Mouse (Mus musculus) CH12.LX (cell line): ENCODE measurements around the gene Setd5. TPM values are rescaled to one million over a fixed set of nuclear protein-coding genes. Genes with fewer than 3 reads are reported as not detected.

ENCODE experiments used
- DNase-seq: peaks from one replicate; pipeline ENCODE4 v3.0.0-alpha.2; 2013; ENCODE audit errors: extremely low read depth
- H3K27ac ChIP-seq: 2 replicates; pipeline ENCODE4 v1.5.1; 2012; ENCODE audit warnings: low read depth, mild to moderate bottlenecking, control low read depth, moderate library complexity; ENCODE audit not compliant: insufficient read depth
- H3K27me3 ChIP-seq: replicated peaks from 2 replicates; pipeline ENCODE3; 2012; ENCODE audit warnings: inconsistent platforms
- H3K36me3 ChIP-seq, 2 experiments: replicated peaks in 1 of 2; 2 replicates each; pipeline versions ENCODE3 to v1.6.1; 2012; ENCODE audit warnings: inconsistent platforms in 1 of 2, low read length in 1 of 2, mild to moderate bottlenecking in 1 of 2, mixed read lengths in 1 of 2, moderate library complexity in 1 of 2; ENCODE audit not compliant: control insufficient read depth in 1 of 2, insufficient read depth in 1 of 2
- H3K4me1 ChIP-seq, 2 experiments: 2 replicates each; pipeline ENCODE4 v1.6.1; 2012; ENCODE audit warnings: inconsistent platforms in 1 of 2, moderate library complexity in 1 of 2; ENCODE audit not compliant: insufficient read depth in 2 of 2, control insufficient read depth in 1 of 2
- H3K4me2 ChIP-seq: 2 replicates; pipeline ENCODE4 v1.6.1; 2012; ENCODE audit warnings: low read depth, mild to moderate bottlenecking, control low read depth; ENCODE audit not compliant: poor library complexity, insufficient read depth, severe bottlenecking
- H3K4me3 ChIP-seq, 3 experiments: fragments of 150-350 bp in 1 of 3; sonication (generic) in 1 of 3; replicated peaks in 1 of 3; 2 replicates each; pipeline versions ENCODE3 to v1.5.1; 2011 to 2012; ENCODE audit warnings: low read depth in 2 of 3, low read length in 2 of 3, mild to moderate bottlenecking in 2 of 3, moderate library complexity in 2 of 3, control low read depth in 1 of 3, improper control_type of control experiment in 1 of 3, inconsistent platforms in 1 of 3, mixed read lengths in 1 of 3; ENCODE audit not compliant: poor library complexity in 1 of 3
- H3K79me2 ChIP-seq: replicated peaks from 2 replicates; pipeline ENCODE4 v1.6.1; 2012; ENCODE audit warnings: mild to moderate bottlenecking, moderate library complexity; ENCODE audit not compliant: control insufficient read depth, poor library complexity, insufficient read depth, severe bottlenecking; ENCODE audit errors: extremely low read depth
- H3K9ac ChIP-seq: 2 replicates; pipeline ENCODE4 v1.6.1; 2012; ENCODE audit warnings: low read depth, mild to moderate bottlenecking, control low read depth, moderate library complexity; ENCODE audit not compliant: insufficient read depth
- H3K9me3 ChIP-seq: replicated peaks from 2 replicates; pipeline ENCODE3; 2012; ENCODE audit warnings: low read length, inconsistent platforms, mixed read lengths
- BHLHE40 ChIP-seq: IDR thresholded peaks from 2 replicates; pipeline ENCODE4 v1.6.1; 2011; ENCODE audit warnings: mild to moderate bottlenecking, low read depth, low read length, improper control_type of control experiment
- CHD1 ChIP-seq: IDR thresholded peaks from 2 replicates; pipeline ENCODE4 v1.6.1; 2012; ENCODE audit warnings: low read depth, low read length, improper control_type of control experiment, inconsistent platforms
- CHD2 ChIP-seq: IDR thresholded peaks from 2 replicates; pipeline ENCODE4 v1.6.1; 2011; ENCODE audit warnings: low read length, improper control_type of control experiment
- CTCF ChIP-seq, 2 experiments: IDR thresholded peaks in 1 of 2; conservative IDR thresholded peaks in 1 of 2; 2 replicates each; pipeline ENCODE4 v1.5.1; 2011 to 2012; ENCODE audit warnings: low read depth in 2 of 2, low read length in 2 of 2, improper control_type of control experiment in 1 of 2, inconsistent platforms in 1 of 2, mild to moderate bottlenecking in 1 of 2, moderate library complexity in 1 of 2
- E2F4 ChIP-seq: IDR thresholded peaks from 2 replicates; pipeline ENCODE4 v1.6.1; 2011; ENCODE audit warnings: low read depth, low read length, improper control_type of control experiment; ENCODE audit not compliant: insufficient replicate concordance
- ELF1 ChIP-seq: IDR thresholded peaks from 2 replicates; pipeline ENCODE4 v1.6.1; 2014; ENCODE audit warnings: low read depth, mild to moderate bottlenecking, inconsistent platforms, low read length, improper control_type of control experiment
- EP300 ChIP-seq: IDR thresholded peaks from 2 replicates; pipeline ENCODE4 v1.6.1; 2011; ENCODE audit warnings: low read length, improper control_type of control experiment
- ETS1 ChIP-seq: conservative IDR thresholded peaks from 2 replicates; pipeline ENCODE4 v1.6.1; 2012; ENCODE audit warnings: low read depth, mild to moderate bottlenecking, inconsistent platforms, low read length, improper control_type of control experiment, moderate library complexity
- JUN ChIP-seq: IDR thresholded peaks from 2 replicates; pipeline ENCODE4 v1.6.1; 2011; ENCODE audit warnings: low read depth, mild to moderate bottlenecking, low read length, improper control_type of control experiment, moderate library complexity; ENCODE audit not compliant: insufficient read depth
- KAT2A ChIP-seq: IDR thresholded peaks from 2 replicates; pipeline ENCODE4 v1.6.1; 2012; ENCODE audit warnings: low read length, improper control_type of control experiment, inconsistent platforms; ENCODE audit not compliant: insufficient replicate concordance
- MAZ ChIP-seq: IDR thresholded peaks from 2 replicates; pipeline ENCODE4 v1.6.1; 2012; ENCODE audit warnings: low read depth, mild to moderate bottlenecking, inconsistent platforms, low read length, improper control_type of control experiment, moderate library complexity
- MEF2A ChIP-seq: IDR thresholded peaks from 2 replicates; pipeline ENCODE4 v1.6.1; 2014; ENCODE audit warnings: low read depth, mild to moderate bottlenecking, inconsistent platforms, low read length, improper control_type of control experiment, borderline replicate concordance
- MYC ChIP-seq: IDR thresholded peaks from 2 replicates; pipeline ENCODE4 v1.6.1; 2011; ENCODE audit warnings: low read depth, mild to moderate bottlenecking, improper control_type of control experiment, low read length
- NRF1 ChIP-seq: IDR thresholded peaks from 2 replicates; pipeline ENCODE4 v1.6.1; 2014; ENCODE audit warnings: low read depth, mild to moderate bottlenecking, inconsistent platforms, low read length, improper control_type of control experiment, moderate library complexity
- PAX5 ChIP-seq: IDR thresholded peaks from 2 replicates; pipeline ENCODE4 v1.6.1; 2012; ENCODE audit warnings: low read length, inconsistent platforms, mixed read lengths
- POLR2AphosphoS2 ChIP-seq: IDR thresholded peaks from 2 replicates; pipeline ENCODE4 v1.6.1; 2011; ENCODE audit warnings: low read depth, low read length, improper control_type of control experiment
- RCOR1 ChIP-seq: conservative IDR thresholded peaks from 2 replicates; pipeline ENCODE4 v1.6.1; 2012; ENCODE audit warnings: low read depth, mild to moderate bottlenecking, inconsistent platforms, low read length, improper control_type of control experiment
- SMC3 ChIP-seq: IDR thresholded peaks from 2 replicates; pipeline ENCODE4 v1.6.1; 2011; ENCODE audit warnings: low read depth, low read length, improper control_type of control experiment
- TBP ChIP-seq: conservative IDR thresholded peaks from 2 replicates; pipeline ENCODE4 v1.6.1; 2011; ENCODE audit warnings: low read depth, low read length, improper control_type of control experiment
- TCF12 ChIP-seq: IDR thresholded peaks from 2 replicates; pipeline ENCODE4 v1.6.1; 2014; ENCODE audit warnings: low read depth, mild to moderate bottlenecking, inconsistent platforms, low read length, improper control_type of control experiment
- UBTF ChIP-seq: IDR thresholded peaks from 2 replicates; pipeline ENCODE4 v1.6.1; 2012; ENCODE audit warnings: low read depth, mild to moderate bottlenecking, inconsistent platforms, low read length, improper control_type of control experiment, moderate library complexity
- ZC3H11A ChIP-seq: IDR thresholded peaks from 2 replicates; pipeline ENCODE4 v1.6.1; 2012; ENCODE audit warnings: low read depth, mild to moderate bottlenecking, inconsistent platforms, low read length, improper control_type of control experiment
- ZKSCAN1 ChIP-seq: IDR thresholded peaks from 2 replicates; pipeline ENCODE4 v1.6.1; 2012; ENCODE audit warnings: low read depth, inconsistent platforms, low read length, improper control_type of control experiment, borderline replicate concordance
- ZNF384 ChIP-seq: IDR thresholded peaks from 2 replicates; pipeline ENCODE4 v1.6.1; 2012; ENCODE audit warnings: low read depth, low read length, improper control_type of control experiment, inconsistent platforms
- dilution Hi-C: fragments of 300-500 bp; cut with MboI; formaldehyde crosslinking; loops from 2 replicates; pipeline ENCODE4 v1.14.3; 2020; ENCODE audit warnings: low sequenced_read_pairs; ENCODE audit not compliant: extremely low pct_unique_long_range_greater_than_20kb, extremely low pct_ligation_motif_present
- in situ Hi-C: fragments of 300-500 bp; cut with MboI; formaldehyde crosslinking; loops from 3 replicates; pipeline ENCODE4 v1.14.3; 2019; ENCODE audit warnings: low sequenced_read_pairs, low pct_ligation_motif_present, low pct_unique_long_range_greater_than_20kb, mixed read lengths
- polyA plus RNA-seq: library from polyadenylated mRNA; unstranded; fragments of >175 nt; gene quantifications from 2 replicates; pipeline ENCODE4 v1.2.1, GENCODE M21; 2012; ENCODE audit warnings: low read depth; ENCODE audit not compliant: insufficient read length
- total RNA-seq, 2 experiments: library from RNA; depleted of rRNA; stranded (reverse); fragments of 300-350 nt in 1 of 2; fragments of >200 nt in 1 of 2; gene quantifications; 2 replicates each; pipeline ENCODE4 v1.2.3; 2012 to 2014

Setd5 gene
- total and polyA plus RNA-seq, 3 experiments: 56.8 to 80.4 (median 67.4) TPM

DNA sequence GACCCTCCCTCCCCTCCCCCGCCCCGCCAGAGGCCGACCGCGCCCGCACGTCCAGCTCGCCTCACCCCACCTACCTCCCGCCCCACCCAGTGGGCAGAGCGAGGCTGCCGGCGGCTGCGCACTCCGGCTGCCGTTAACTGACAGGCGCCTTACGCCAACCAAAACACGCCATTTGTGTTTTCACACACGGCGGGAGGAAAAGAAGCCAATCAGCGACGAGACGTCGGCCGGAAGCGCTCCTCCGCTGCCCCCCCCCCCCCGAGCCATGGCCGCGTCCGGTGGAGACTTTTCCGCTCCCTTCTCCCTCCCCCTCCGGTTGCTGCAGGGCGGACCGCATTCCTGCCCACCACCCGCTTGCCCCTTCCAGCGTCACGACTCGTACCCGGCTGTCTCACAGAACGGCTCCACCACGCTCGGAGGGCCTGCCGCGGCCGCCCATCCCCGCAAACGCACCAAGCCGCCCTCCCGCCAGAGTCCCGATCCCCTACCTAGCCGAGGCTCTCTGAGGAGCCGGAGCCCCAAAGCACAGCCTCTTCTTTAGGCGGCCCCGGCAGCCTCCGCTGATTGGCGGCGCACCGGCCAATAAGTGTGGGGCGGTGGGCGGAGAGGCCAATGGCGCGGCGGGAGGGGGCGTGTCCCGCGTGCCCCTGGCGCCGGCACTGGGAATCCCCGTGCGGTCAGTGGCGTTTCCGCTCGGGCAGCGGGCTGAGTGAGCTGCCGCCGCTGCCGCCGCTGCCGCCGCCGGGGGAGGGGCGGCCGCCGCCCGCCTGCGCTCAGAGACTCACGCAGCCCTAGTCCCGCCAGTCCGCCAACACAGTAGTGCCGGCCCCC, at the start of gene Setd5 (continued):
- no peak for TF ChIP-seq SMC3

DNA sequence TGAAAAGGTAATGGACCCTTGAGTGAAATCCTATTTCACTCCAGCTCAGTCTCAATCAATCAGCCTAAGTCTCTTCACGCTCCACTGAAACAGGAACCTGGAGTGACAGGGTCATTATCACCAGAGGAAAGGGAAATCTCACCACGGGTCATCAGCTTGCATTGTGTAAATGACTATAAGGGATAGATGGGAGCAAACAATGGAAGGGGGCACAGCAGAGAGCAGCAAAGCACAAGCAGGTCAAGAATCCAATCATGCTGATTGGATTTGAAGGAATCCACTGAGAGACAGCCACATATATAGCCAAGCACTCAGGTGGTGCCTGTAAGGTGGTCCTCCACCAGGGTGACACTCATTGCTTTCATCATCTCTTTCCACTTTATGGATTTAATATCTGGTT, 49.7 kb upstream of the Setd5 start:
- in situ Hi-C loops (no loop called here), dilution Hi-C loops (no loop called here)
- no peaks in the 10 kb centered on the region for H3K36me3 ChIP-seq
- peaks cover 1% of the 10 kb centered on the region for H3K27me3 ChIP-seq
- TF ChIP-seq TBP (no peak), E2F4 (no peak), MEF2A (no peak), CTCF (conservative IDR thresholded peaks at IDR 0.05 in 1 of 2, IDR thresholded peaks at IDR 0.05 in 1 of 2; ENCODE audit: low read depth in 2 of 2, low read length in 2 of 2) (no peak), ETS1 (no peak), UBTF (no peak), PAX5 (no peak), BHLHE40 (no peak), ZNF384 (no peak), CHD2 (no peak), KAT2A (no peak), CHD1 (no peak), JUN (no peak), ZKSCAN1 (no peak), RCOR1 (no peak)
- no peaks in the 10 kb centered on the region for H3K4me1 ChIP-seq
- H3K79me2 ChIP-seq: no peaks in the 10 kb centered on the region
- no peak overlapping the region for H3K4me2 ChIP-seq
- no peaks in the 10 kb centered on the region for H3K9me3 ChIP-seq
- no peak overlapping the region for H3K4me3 ChIP-seq
- H3K9ac ChIP-seq: no peak overlapping the region
- DNase-seq: no peak
- no peak overlapping the region for H3K27ac ChIP-seq

GRCm38 (mm10) chr6:113029006-113029405, 48.2 kb upstream of the Setd5 start:
- TF ChIP-seq MAZ: no peak
- no peak for TF ChIP-seq KAT2A
- TF ChIP-seq NRF1: no peak
- TF ChIP-seq MYC: no peak
- no peak for TF ChIP-seq ELF1
- TF ChIP-seq EP300: no peak
- no peak for TF ChIP-seq POLR2AphosphoS2
- no peak for TF ChIP-seq ZKSCAN1
- TF ChIP-seq TCF12: no peak
- TF ChIP-seq MEF2A: no peak
- no peak for TF ChIP-seq ZC3H11A
- in situ Hi-C loops: no loop called here
- dilution Hi-C loops: no loop called here

More at GRCm38 (mm10) chr6:113029006-113029405, 48.2 kb upstream of the Setd5 start:
- no peak overlapping the region for H3K4me2 ChIP-seq
- DNase-seq: no peak
- H3K79me2 ChIP-seq: no peaks in the 10 kb centered on the region
- H3K27ac ChIP-seq: no peak overlapping the region
- peaks cover 1% of the 10 kb centered on the region for H3K27me3 ChIP-seq
- no peaks in the 10 kb centered on the region for H3K36me3 ChIP-seq
- no peaks in the 10 kb centered on the region for H3K4me1 ChIP-seq
- no peak overlapping the region for H3K9ac ChIP-seq
- H3K4me3 ChIP-seq: no peak overlapping the region
- H3K9me3 ChIP-seq: no peaks in the 10 kb centered on the region
